Mouse (Mus musculus) forebrain, postnatal 0 days (tissue): ENCODE results near the gene Myo10. TPM values are rescaled to one million over a fixed set of nuclear protein-coding genes. Genes with fewer than 3 reads are reported as not detected.

Experiments used
- ATAC-seq: fragments of 200-750 bp; cut with Nextera tagmentation; 2 replicates; pipeline ENCODE4 v1.8.0; 2017; ENCODE audit warnings: mild to moderate bottlenecking, moderate library complexity
- DNase-seq: peaks from one replicate; pipeline ENCODE4 v3.0.0-alpha.2; 2015
- H3K27ac ChIP-seq: fragments of 300-500 bp; sonication (generic); 2 replicates; pipeline ENCODE4 v1.5.1; 2014; ENCODE audit warnings: low read depth, mild to moderate bottlenecking, antibody characterized with exemption, low read length, moderate library complexity, mixed read lengths
- H3K27me3 ChIP-seq: fragments of 300-500 bp; sonication (generic); 2 replicates; pipeline ENCODE4 v1.6.1; 2014; ENCODE audit warnings: mild to moderate bottlenecking, low read length, mixed read lengths; ENCODE audit not compliant: insufficient read depth
- H3K36me3 ChIP-seq: fragments of 300-500 bp; sonication (generic); 2 replicates; pipeline ENCODE4 v1.6.1; 2014; ENCODE audit warnings: mild to moderate bottlenecking, moderate library complexity; ENCODE audit not compliant: insufficient read depth
- H3K4me1 ChIP-seq: fragments of 300-500 bp; sonication (generic); 2 replicates; pipeline ENCODE4 v1.6.1; 2014; ENCODE audit warnings: antibody characterized with exemption; ENCODE audit not compliant: insufficient read depth
- H3K4me2 ChIP-seq: fragments of 300-500 bp; sonication (generic); 2 replicates; pipeline ENCODE4 v1.6.1; 2014; ENCODE audit warnings: low read depth, mild to moderate bottlenecking, moderate library complexity
- H3K4me3 ChIP-seq: fragments of 300-500 bp; sonication (generic); 2 replicates; pipeline ENCODE4 v1.5.1; 2014; ENCODE audit warnings: low read depth, low read length, mixed read lengths
- H3K9ac ChIP-seq: fragments of 300-500 bp; sonication (generic); 2 replicates; pipeline ENCODE4 v1.6.1; 2014; ENCODE audit warnings: mild to moderate bottlenecking
- H3K9me3 ChIP-seq: fragments of 300-500 bp; sonication (generic); 2 replicates; pipeline ENCODE4 v1.6.1; 2016; ENCODE audit warnings: low read length
- CTCF ChIP-seq: sonication (generic); IDR thresholded peaks from 2 replicates; pipeline ENCODE4 v1.5.1; 2016; ENCODE audit warnings: antibody characterized with exemption, control low read depth, low read depth
- WGBS: fragments of 180-500 bp; shearing (Covaris S2); extraction: QIAGEN DNeasy Blood & Tissue Kit; methylation state at CpG from one replicate; pipeline ENCODE4 v1.1.7; 2014; 5-methylcytosine and 5-hydroxymethylcytosine counted together
- polyA plus RNA-seq: library from polyadenylated mRNA; unstranded; fragments of >200 nt; fragmentation: Nextera tagmentation; extraction: Ambion mirVana; gene quantifications from 2 replicates; pipeline ENCODE4 v1.2.1, GENCODE M21; 2015
- total RNA-seq: library from RNA; depleted of rRNA; stranded (reverse); fragments of >200 nt; gene quantifications from 2 replicates; pipeline ENCODE4 v1.2.3, GENCODE M21; 2014

Myo10 gene
- total and polyA plus RNA-seq, 2 experiments from 2014 or later: 22.3 to 24.2 TPM

DNA sequence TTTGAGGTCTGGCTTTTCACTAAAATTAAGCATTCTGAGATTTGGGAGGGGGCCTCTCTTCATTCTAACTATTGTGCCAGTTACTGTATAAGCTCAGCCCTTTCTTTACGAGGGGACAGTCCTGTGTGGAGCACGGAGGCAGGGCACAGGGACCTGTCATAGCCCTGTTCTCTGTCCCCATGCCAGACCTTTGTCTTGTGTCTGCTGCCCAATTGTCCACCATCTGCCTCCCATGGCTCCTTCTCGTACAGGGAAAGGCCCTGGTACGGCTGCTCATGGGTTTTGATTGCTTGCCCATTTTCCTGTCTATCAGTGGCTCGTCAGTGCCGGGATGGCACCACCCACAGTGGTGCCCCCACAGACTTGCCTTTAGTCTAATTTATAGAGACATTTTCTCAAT is 74.3 kb downstream of the Myo10 start:
- no peaks in the 10 kb centered on the region for H3K9me3 ChIP-seq
- H3K36me3 ChIP-seq: no peaks in the 10 kb centered on the region
- H3K9ac ChIP-seq: no peak overlapping the region
- no peak overlapping the region for H3K4me3 ChIP-seq
- WGBS: 75% methylated on average over 6 of the region's 6 CpGs
- H3K27me3 ChIP-seq: no peaks in the 10 kb centered on the region
- H3K27ac ChIP-seq: no peak overlapping the region
- H3K4me1 ChIP-seq: no peaks in the 10 kb centered on the region
- no peak for TF ChIP-seq CTCF
- no peak overlapping the region for H3K4me2 ChIP-seq
- ATAC-seq (no peak), DNase-seq (no peak)

DNA sequence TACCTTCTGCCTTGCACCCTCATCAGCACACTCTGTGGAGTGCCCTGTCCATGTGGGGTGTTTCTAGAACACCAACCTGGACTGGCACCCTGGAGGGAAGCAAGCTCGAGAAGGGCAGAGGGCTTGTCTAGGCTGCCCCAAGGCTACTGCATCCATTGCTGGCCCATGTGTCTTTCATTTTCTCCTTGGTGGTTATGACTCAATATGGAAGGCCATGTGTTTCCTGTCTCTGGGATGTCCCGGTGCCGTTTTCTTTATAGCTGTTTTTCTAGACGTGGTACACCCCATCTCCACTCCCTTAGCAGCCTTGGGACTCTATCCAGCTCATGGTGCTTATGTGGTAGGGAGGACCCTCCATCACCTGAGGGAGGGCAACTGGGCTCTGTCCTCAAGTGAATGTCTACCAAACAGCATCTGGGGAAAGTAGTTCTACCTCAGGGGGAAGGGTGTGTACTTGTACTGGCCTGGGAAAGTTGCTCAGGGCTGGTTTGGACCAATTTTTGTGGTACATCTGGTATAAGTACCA is 76.8 kb downstream of the Myo10 start:
- DNase-seq (no peak), ATAC-seq (no peak)
- 85% methylated on average over 4 of the region's 4 CpGs for WGBS
- Histone ChIP-seq H3K4me2 (no peak overlapping the region), H3K27me3 (no peaks in the 10 kb centered on the region), H3K9ac (no peak overlapping the region), H3K4me3 (no peak overlapping the region), H3K27ac (no peak overlapping the region), H3K9me3 (no peaks in the 10 kb centered on the region), H3K36me3 (no peaks in the 10 kb centered on the region), H3K4me1 (no peaks in the 10 kb centered on the region)
- no peak for TF ChIP-seq CTCF

- H3K9me3 ChIP-seq: no peaks in the 10 kb centered on the region
- no peak overlapping the region for H3K4me2 ChIP-seq
- 99% methylated on average over 5 of the region's 5 CpGs for WGBS
- H3K4me1 ChIP-seq: no peaks in the 10 kb centered on the region
- no peaks in the 10 kb centered on the region for H3K36me3 ChIP-seq
- no peak for DNase-seq
- ATAC-seq: no peak
- H3K9ac ChIP-seq: no peak overlapping the region
- H3K27ac ChIP-seq: no peak overlapping the region
- H3K27me3 ChIP-seq: no peaks in the 10 kb centered on the region
- TF ChIP-seq CTCF: no peak
- H3K4me3 ChIP-seq: no peak overlapping the region
These were observed 80.3 kb downstream of the Myo10 start for GRCm38 (mm10) chr15:25702602-25703001.

DNA sequence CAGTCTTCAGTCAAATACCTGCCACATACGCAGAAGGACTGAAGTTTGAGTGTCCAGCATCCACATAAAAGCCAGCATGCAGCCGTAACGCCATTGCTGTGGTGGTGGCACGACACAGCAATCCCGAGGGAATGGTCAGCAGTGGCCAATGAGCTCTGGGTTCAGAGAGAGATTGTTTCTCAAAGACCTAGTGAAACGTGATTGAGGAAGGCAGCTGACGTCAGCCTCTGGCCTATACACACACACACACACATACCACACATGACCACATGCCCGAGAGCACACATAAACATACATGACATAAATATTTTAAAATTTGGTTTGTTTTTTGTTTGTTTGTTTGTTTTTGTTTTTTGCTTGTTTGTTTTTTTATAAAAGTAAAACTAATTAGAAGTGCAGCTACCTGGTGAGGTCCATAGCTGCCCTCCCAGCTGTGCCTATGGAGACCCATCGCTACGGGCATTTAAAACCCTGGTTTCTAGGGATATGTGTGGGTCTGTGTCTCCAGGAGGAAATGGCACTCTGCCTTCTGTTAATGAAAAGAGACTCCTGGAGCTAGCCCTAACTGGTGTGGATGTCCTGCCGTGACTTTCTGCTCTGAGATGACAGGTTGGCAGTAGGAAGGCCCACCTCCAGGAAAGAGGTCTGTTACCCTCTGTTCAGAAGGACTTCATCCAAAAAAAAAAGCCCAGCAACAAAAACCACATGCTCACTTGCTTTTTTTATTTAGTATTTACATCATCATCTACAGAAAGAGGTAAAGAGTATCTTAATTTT is 82.7 kb downstream of the Myo10 start:
- Histone ChIP-seq H3K27me3 (no peaks in the 10 kb centered on the region), H3K9ac (no peak overlapping the region), H3K4me1 (no peaks in the 10 kb centered on the region), H3K27ac (no peak overlapping the region), H3K36me3 (no peaks in the 10 kb centered on the region), H3K4me3 (no peak overlapping the region), H3K9me3 (no peaks in the 10 kb centered on the region), H3K4me2 (no peak overlapping the region)
- WGBS: 86% methylated on average over 11 of the region's 11 CpGs
- ATAC-seq (no peak), DNase-seq (no peak)
- TF ChIP-seq CTCF: no peak

GRCm38 (mm10) chr15:25706874-25707554 is 84.7 kb downstream of the Myo10 start:
- Histone ChIP-seq H3K9me3 (no peaks in the 10 kb centered on the region), H3K36me3 (no peaks in the 10 kb centered on the region), H3K27ac (no peak overlapping the region), H3K4me1 (no peaks in the 10 kb centered on the region), H3K27me3 (no peaks in the 10 kb centered on the region), H3K4me3 (no peak overlapping the region), H3K9ac (no peak overlapping the region), H3K4me2 (no peak overlapping the region)
- WGBS: 90% methylated on average over 19 of the region's 19 CpGs
- no peak for DNase-seq
- no peak for ATAC-seq
- TF ChIP-seq CTCF: no peak

DNA sequence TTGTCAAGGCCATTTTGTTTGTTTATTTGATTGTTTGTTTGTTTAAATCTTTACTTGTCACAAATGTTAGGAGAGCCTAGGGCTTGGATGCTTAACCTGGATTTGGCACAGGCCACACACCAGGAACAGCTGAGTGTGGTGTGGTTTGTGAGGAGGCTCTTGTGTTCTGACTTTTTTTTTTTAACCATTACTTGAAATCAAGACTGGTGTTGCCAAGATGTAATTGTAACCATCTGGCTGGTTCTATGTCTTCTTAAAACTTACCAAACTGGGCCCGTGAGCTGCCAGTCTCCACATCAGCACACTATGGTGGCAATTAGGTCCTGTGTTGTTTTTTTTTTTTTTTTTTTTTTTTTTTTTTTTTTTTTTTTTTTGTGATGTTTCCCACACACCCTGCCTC is 85.6 kb downstream of the Myo10 start:
- no peak for TF ChIP-seq CTCF
- H3K4me3 ChIP-seq: no peak overlapping the region
- no peaks in the 10 kb centered on the region for H3K9me3 ChIP-seq
- ATAC-seq (no peak), DNase-seq (no peak)
- H3K36me3 ChIP-seq: no peaks in the 10 kb centered on the region
- no peak overlapping the region for H3K4me2 ChIP-seq
- H3K9ac ChIP-seq: no peak overlapping the region
- 50% methylated on average over 1 of the region's 1 CpGs for WGBS
- H3K4me1 ChIP-seq: no peaks in the 10 kb centered on the region
- H3K27ac ChIP-seq: no peak overlapping the region
- no peaks in the 10 kb centered on the region for H3K27me3 ChIP-seq

- H3K36me3 ChIP-seq: no peaks in the 10 kb centered on the region
- no peak overlapping the region for H3K4me2 ChIP-seq
- DNase-seq: no peak
- H3K4me1 ChIP-seq: no peaks in the 10 kb centered on the region
- WGBS: 93% methylated on average over 10 of the region's 10 CpGs
- H3K9me3 ChIP-seq: no peaks in the 10 kb centered on the region
- no peak overlapping the region for H3K4me3 ChIP-seq
- H3K27ac ChIP-seq: no peak overlapping the region
- no peak for ATAC-seq
- no peaks in the 10 kb centered on the region for H3K27me3 ChIP-seq
- no peak overlapping the region for H3K9ac ChIP-seq
- no peak for TF ChIP-seq CTCF
These were observed 88.6 kb downstream of the Myo10 start for GRCm38 (mm10) chr15:25710876-25711275.
